Mouse (Mus musculus) CH12.LX (cell line): ENCODE measurements at regions not wholly inside any gene's neighbourhood (a gene's known extent, or its start where the extent isn't known, plus 50 kb on each side); places are given as distances from the start of the nearest gene placed in this dataset.

Source experiments
- DNase-seq: peaks from one replicate; pipeline ENCODE4 v3.0.0-alpha.2; 2013; ENCODE audit errors: extremely low read depth
- H3K27ac ChIP-seq: 2 replicates; pipeline ENCODE4 v1.5.1; 2012; ENCODE audit warnings: low read depth, mild to moderate bottlenecking, control low read depth, moderate library complexity; ENCODE audit not compliant: insufficient read depth
- H3K27me3 ChIP-seq: replicated peaks from 2 replicates; pipeline ENCODE3; 2012; ENCODE audit warnings: inconsistent platforms
- H3K36me3 ChIP-seq, 2 experiments: replicated peaks in 1 of 2; 2 replicates each; pipeline versions ENCODE3 to v1.6.1; 2012; ENCODE audit warnings: inconsistent platforms in 1 of 2, low read length in 1 of 2, mild to moderate bottlenecking in 1 of 2, mixed read lengths in 1 of 2, moderate library complexity in 1 of 2; ENCODE audit not compliant: control insufficient read depth in 1 of 2, insufficient read depth in 1 of 2
- H3K4me1 ChIP-seq, 2 experiments: 2 replicates each; pipeline ENCODE4 v1.6.1; 2012; ENCODE audit warnings: inconsistent platforms in 1 of 2, moderate library complexity in 1 of 2; ENCODE audit not compliant: insufficient read depth in 2 of 2, control insufficient read depth in 1 of 2
- H3K4me2 ChIP-seq: 2 replicates; pipeline ENCODE4 v1.6.1; 2012; ENCODE audit warnings: low read depth, mild to moderate bottlenecking, control low read depth; ENCODE audit not compliant: poor library complexity, insufficient read depth, severe bottlenecking
- H3K4me3 ChIP-seq, 3 experiments: fragments of 150-350 bp in 1 of 3; sonication (generic) in 1 of 3; replicated peaks in 1 of 3; 2 replicates each; pipeline versions ENCODE3 to v1.5.1; 2011 to 2012; ENCODE audit warnings: low read depth in 2 of 3, low read length in 2 of 3, mild to moderate bottlenecking in 2 of 3, moderate library complexity in 2 of 3, control low read depth in 1 of 3, improper control_type of control experiment in 1 of 3, inconsistent platforms in 1 of 3, mixed read lengths in 1 of 3; ENCODE audit not compliant: poor library complexity in 1 of 3
- H3K79me2 ChIP-seq: replicated peaks from 2 replicates; pipeline ENCODE4 v1.6.1; 2012; ENCODE audit warnings: mild to moderate bottlenecking, moderate library complexity; ENCODE audit not compliant: control insufficient read depth, poor library complexity, insufficient read depth, severe bottlenecking; ENCODE audit errors: extremely low read depth
- H3K9ac ChIP-seq: 2 replicates; pipeline ENCODE4 v1.6.1; 2012; ENCODE audit warnings: low read depth, mild to moderate bottlenecking, control low read depth, moderate library complexity; ENCODE audit not compliant: insufficient read depth
- H3K9me3 ChIP-seq: replicated peaks from 2 replicates; pipeline ENCODE3; 2012; ENCODE audit warnings: low read length, inconsistent platforms, mixed read lengths
- CHD1 ChIP-seq: IDR thresholded peaks from 2 replicates; pipeline ENCODE4 v1.6.1; 2012; ENCODE audit warnings: low read depth, low read length, improper control_type of control experiment, inconsistent platforms
- CHD2 ChIP-seq: IDR thresholded peaks from 2 replicates; pipeline ENCODE4 v1.6.1; 2011; ENCODE audit warnings: low read length, improper control_type of control experiment
- E2F4 ChIP-seq: IDR thresholded peaks from 2 replicates; pipeline ENCODE4 v1.6.1; 2011; ENCODE audit warnings: low read depth, low read length, improper control_type of control experiment; ENCODE audit not compliant: insufficient replicate concordance
- ELF1 ChIP-seq: IDR thresholded peaks from 2 replicates; pipeline ENCODE4 v1.6.1; 2014; ENCODE audit warnings: low read depth, mild to moderate bottlenecking, inconsistent platforms, low read length, improper control_type of control experiment
- EP300 ChIP-seq: IDR thresholded peaks from 2 replicates; pipeline ENCODE4 v1.6.1; 2011; ENCODE audit warnings: low read length, improper control_type of control experiment
- ETS1 ChIP-seq: conservative IDR thresholded peaks from 2 replicates; pipeline ENCODE4 v1.6.1; 2012; ENCODE audit warnings: low read depth, mild to moderate bottlenecking, inconsistent platforms, low read length, improper control_type of control experiment, moderate library complexity
- GABPA ChIP-seq: IDR thresholded peaks from 2 replicates; pipeline ENCODE4 v1.6.1; 2012; ENCODE audit warnings: low read depth, low read length, improper control_type of control experiment, inconsistent platforms; ENCODE audit not compliant: insufficient replicate concordance
- JUN ChIP-seq: IDR thresholded peaks from 2 replicates; pipeline ENCODE4 v1.6.1; 2011; ENCODE audit warnings: low read depth, mild to moderate bottlenecking, low read length, improper control_type of control experiment, moderate library complexity; ENCODE audit not compliant: insufficient read depth
- MAFK ChIP-seq: IDR thresholded peaks from 2 replicates; pipeline ENCODE4 v1.6.1; 2011; ENCODE audit warnings: low read length, improper control_type of control experiment; ENCODE audit not compliant: insufficient replicate concordance
- MEF2A ChIP-seq: IDR thresholded peaks from 2 replicates; pipeline ENCODE4 v1.6.1; 2014; ENCODE audit warnings: low read depth, mild to moderate bottlenecking, inconsistent platforms, low read length, improper control_type of control experiment, borderline replicate concordance
- MXI1 ChIP-seq: IDR thresholded peaks from 2 replicates; pipeline ENCODE4 v1.6.1; 2011; ENCODE audit warnings: mild to moderate bottlenecking, low read depth, low read length, improper control_type of control experiment
- MYC ChIP-seq: IDR thresholded peaks from 2 replicates; pipeline ENCODE4 v1.6.1; 2011; ENCODE audit warnings: low read depth, mild to moderate bottlenecking, improper control_type of control experiment, low read length
- NELFE ChIP-seq: IDR thresholded peaks from 2 replicates; pipeline ENCODE4 v1.6.1; 2011; ENCODE audit warnings: low read depth, low read length, improper control_type of control experiment
- NRF1 ChIP-seq: IDR thresholded peaks from 2 replicates; pipeline ENCODE4 v1.6.1; 2014; ENCODE audit warnings: low read depth, mild to moderate bottlenecking, inconsistent platforms, low read length, improper control_type of control experiment, moderate library complexity
- POLR2A ChIP-seq: IDR thresholded peaks from 2 replicates; pipeline ENCODE4 v1.6.1; 2011; ENCODE audit warnings: low read depth, mild to moderate bottlenecking, improper control_type of control experiment, low read length
- TCF12 ChIP-seq: IDR thresholded peaks from 2 replicates; pipeline ENCODE4 v1.6.1; 2014; ENCODE audit warnings: low read depth, mild to moderate bottlenecking, inconsistent platforms, low read length, improper control_type of control experiment
- USF1 ChIP-seq: IDR thresholded peaks from 2 replicates; pipeline ENCODE4 v1.6.1; 2014; ENCODE audit warnings: low read depth, mild to moderate bottlenecking, inconsistent platforms, low read length, improper control_type of control experiment
- ZC3H11A ChIP-seq: IDR thresholded peaks from 2 replicates; pipeline ENCODE4 v1.6.1; 2012; ENCODE audit warnings: low read depth, mild to moderate bottlenecking, inconsistent platforms, low read length, improper control_type of control experiment
- ZKSCAN1 ChIP-seq: IDR thresholded peaks from 2 replicates; pipeline ENCODE4 v1.6.1; 2012; ENCODE audit warnings: low read depth, inconsistent platforms, low read length, improper control_type of control experiment, borderline replicate concordance
- ZNF384 ChIP-seq: IDR thresholded peaks from 2 replicates; pipeline ENCODE4 v1.6.1; 2012; ENCODE audit warnings: low read depth, low read length, improper control_type of control experiment, inconsistent platforms
- dilution Hi-C: fragments of 300-500 bp; cut with MboI; formaldehyde crosslinking; loops from 2 replicates; pipeline ENCODE4 v1.14.3; 2020; ENCODE audit warnings: low sequenced_read_pairs; ENCODE audit not compliant: extremely low pct_unique_long_range_greater_than_20kb, extremely low pct_ligation_motif_present
- in situ Hi-C: fragments of 300-500 bp; cut with MboI; formaldehyde crosslinking; loops from 3 replicates; pipeline ENCODE4 v1.14.3; 2019; ENCODE audit warnings: low sequenced_read_pairs, low pct_ligation_motif_present, low pct_unique_long_range_greater_than_20kb, mixed read lengths

DNA sequence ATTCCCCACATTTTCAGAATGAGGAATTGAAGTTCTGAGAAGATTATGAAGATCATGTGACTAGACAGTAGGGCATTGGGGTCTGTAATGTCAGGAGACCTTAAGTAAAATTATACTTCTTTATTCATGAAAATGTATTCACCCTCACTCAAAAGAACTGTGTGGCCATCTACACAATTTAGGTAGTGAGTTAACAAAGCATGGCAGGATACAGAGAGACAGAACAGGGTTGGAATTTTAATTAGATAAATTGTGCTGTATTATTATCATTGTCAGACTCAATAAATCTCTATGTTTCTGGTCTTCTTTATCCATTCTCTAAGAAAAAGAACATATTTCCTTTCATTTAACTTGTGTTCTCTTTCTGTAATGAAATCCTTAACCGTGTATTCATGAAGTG is 363.5 kb upstream of the Fam98a start:
- Histone ChIP-seq H3K4me1 (no peaks in the 10 kb centered on the region), H3K9me3 (no peaks in the 10 kb centered on the region), H3K4me3 (no peak overlapping the region), H3K27ac (no peak overlapping the region), H3K4me2 (no peak overlapping the region), H3K27me3 (no peaks in the 10 kb centered on the region), H3K9ac (no peak overlapping the region), H3K79me2 (no peaks in the 10 kb centered on the region), H3K36me3 (no peaks in the 10 kb centered on the region)
- dilution Hi-C loops: no loop called here
- in situ Hi-C loops: no loop called here
- TF ChIP-seq TCF12 (no peak), MEF2A (no peak), ZKSCAN1 (no peak), NRF1 (no peak), ELF1 (no peak), JUN (no peak), MXI1 (no peak), CHD1 (no peak), ZNF384 (no peak), CHD2 (no peak)
- DNase-seq: no peak

DNA sequence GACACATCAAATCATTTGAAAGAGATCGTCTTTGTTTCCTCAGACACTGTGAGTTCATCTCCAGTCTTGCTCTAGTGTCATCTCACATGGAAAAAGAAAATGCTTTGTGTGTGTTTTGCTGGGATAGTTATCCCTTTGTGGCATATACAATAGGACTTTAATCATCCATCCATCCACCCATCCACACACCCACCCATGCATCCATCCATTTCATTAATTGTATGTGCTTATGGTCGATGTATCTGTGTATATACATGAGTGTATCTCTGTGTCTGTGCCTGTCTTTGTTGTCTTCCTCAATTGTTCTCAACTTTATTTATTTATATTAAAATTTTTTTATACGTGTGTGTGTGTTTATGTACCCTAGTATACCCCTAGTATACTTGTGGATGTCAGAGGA is 355.3 kb upstream of the Fam98a start:
- H3K4me2 ChIP-seq: no peak overlapping the region
- TF ChIP-seq ZC3H11A (no peak), TCF12 (no peak), MAFK (no peak), USF1 (no peak), NRF1 (no peak), ETS1 (no peak), GABPA (no peak), MEF2A (no peak), EP300 (no peak), ZKSCAN1 (no peak), NELFE (no peak), MYC (no peak), E2F4 (no peak), CHD2 (no peak), POLR2A (no peak)
- TF ChIP-seq, all 38 proteins: peak for 0
- dilution Hi-C loops: no loop called here
- in situ Hi-C loops: no loop called here
- no peak overlapping the region for H3K4me3 ChIP-seq
- no peak overlapping the region for H3K9ac ChIP-seq
- no peaks in the 10 kb centered on the region for H3K79me2 ChIP-seq
- H3K27ac ChIP-seq: no peak overlapping the region
- H3K9me3 ChIP-seq: no peaks in the 10 kb centered on the region
- DNase-seq: no peak
- H3K4me1 ChIP-seq: peaks cover 0 to 5% of the 10 kb centered on the region in 2 experiments; a peak in 1 of 4 replicates
- no peaks in the 10 kb centered on the region for H3K27me3 ChIP-seq
- H3K36me3 ChIP-seq: no peaks in the 10 kb centered on the region
